Mouse (Mus musculus) hindbrain, embryonic 11.5 days (tissue): ENCODE data around the gene Ptprb. TPM values are rescaled to one million over a fixed set of nuclear protein-coding genes. Genes with fewer than 3 reads are reported as not detected.

ENCODE experiments used
- ATAC-seq: fragments of 200-750 bp; cut with Nextera tagmentation; 2 replicates; pipeline ENCODE4 v1.8.0; 2017; ENCODE audit warnings: mild to moderate bottlenecking, moderate TSS enrichment, moderate library complexity; ENCODE audit not compliant: low FRiP score
- DNase-seq: peaks from one replicate; pipeline ENCODE4 v3.0.0-alpha.2; 2015; ENCODE audit warnings: low spot score
- H3K27ac ChIP-seq: fragments of 300-500 bp; sonication (generic); 2 replicates; pipeline ENCODE4 v1.5.1; 2014; ENCODE audit warnings: mild to moderate bottlenecking, low read depth, low read length
- H3K27me3 ChIP-seq: fragments of 300-500 bp; sonication (generic); 2 replicates; pipeline ENCODE4 v1.6.1; 2014; ENCODE audit warnings: mild to moderate bottlenecking, low read length, moderate library complexity, mixed read lengths; ENCODE audit not compliant: control insufficient read depth, insufficient read depth
- H3K36me3 ChIP-seq: fragments of 300-500 bp; sonication (generic); 2 replicates; pipeline ENCODE4 v1.6.1; 2014; ENCODE audit warnings: mild to moderate bottlenecking, low read length, moderate library complexity, mixed read lengths; ENCODE audit not compliant: control insufficient read depth, insufficient read depth
- H3K4me1 ChIP-seq: fragments of 300-500 bp; sonication (generic); replicated peaks from 2 replicates; pipeline ENCODE4 v1.6.1; 2014; ENCODE audit warnings: low read length, mixed read lengths; ENCODE audit not compliant: control insufficient read depth, insufficient read depth
- H3K4me2 ChIP-seq: fragments of 300-500 bp; sonication (generic); replicated peaks from 2 replicates; pipeline ENCODE4 v1.6.1; 2014; ENCODE audit warnings: mild to moderate bottlenecking, low read depth, low read length
- H3K4me3 ChIP-seq: fragments of 300-500 bp; sonication (generic); 2 replicates; pipeline ENCODE4 v1.5.1; 2014; ENCODE audit warnings: low read depth, low read length
- H3K9ac ChIP-seq: fragments of 300-500 bp; sonication (generic); 2 replicates; pipeline ENCODE4 v1.6.1; 2014; ENCODE audit warnings: low read depth, low read length
- H3K9me3 ChIP-seq: fragments of 300-500 bp; sonication (generic); 2 replicates; pipeline ENCODE4 v1.6.1; 2016; ENCODE audit warnings: low read length; ENCODE audit not compliant: control insufficient read depth
- WGBS: fragments of 180-500 bp; shearing (Covaris S2); extraction: QIAGEN DNeasy Blood & Tissue Kit; methylation state at CpG from one replicate; pipeline ENCODE4 v1.1.7; 2014; 5-methylcytosine and 5-hydroxymethylcytosine counted together
- polyA plus RNA-seq: library from polyadenylated mRNA; unstranded; fragments of >200 nt; fragmentation: Nextera tagmentation; extraction: Ambion mirVana; gene quantifications from 2 replicates; pipeline ENCODE4 v1.2.1, GENCODE M21; 2014

Gene Ptprb
- polyA plus RNA-seq, 1 experiment from 2014 or later = 2.6 TPM

- no peak overlapping the region for H3K4me3 ChIP-seq
- H3K27me3 ChIP-seq = no peaks in the 10 kb centered on the region
- H3K9me3 ChIP-seq = no peaks in the 10 kb centered on the region
- 74% methylated on average over 5 of the region's 5 CpGs for WGBS
- ATAC-seq (no peak), DNase-seq (no peak)
- no peak overlapping the region for H3K4me2 ChIP-seq
- H3K4me1 ChIP-seq = no peaks in the 10 kb centered on the region
- H3K27ac ChIP-seq = no peak overlapping the region
- no peak overlapping the region for H3K9ac ChIP-seq
- no peaks in the 10 kb centered on the region for H3K36me3 ChIP-seq
Observed at GRCm38 (mm10) chr10:116261559-116261958, 13.8 kb upstream of the Ptprb start.

GRCm38 (mm10) chr10:116264521-116264920 lies 10.8 kb upstream of the Ptprb start:
- Histone ChIP-seq H3K9ac (no peak overlapping the region), H3K36me3 (no peaks in the 10 kb centered on the region), H3K27me3 (no peaks in the 10 kb centered on the region), H3K4me2 (no peak overlapping the region), H3K9me3 (no peaks in the 10 kb centered on the region), H3K4me1 (no peaks in the 10 kb centered on the region), H3K4me3 (no peak overlapping the region), H3K27ac (no peak overlapping the region)
- ATAC-seq = no peak
- 86% methylated on average over 11 of the region's 11 CpGs for WGBS
- no peak for DNase-seq

- Histone ChIP-seq H3K4me3 (no peak overlapping the region), H3K4me1 (no peaks in the 10 kb centered on the region), H3K27me3 (no peaks in the 10 kb centered on the region), H3K4me2 (no peak overlapping the region), H3K9ac (no peak overlapping the region), H3K27ac (no peak overlapping the region), H3K9me3 (no peaks in the 10 kb centered on the region), H3K36me3 (no peaks in the 10 kb centered on the region)
- ATAC-seq (no peak), DNase-seq (no peak)
- 75% methylated on average over 15 of the region's 15 CpGs for WGBS
Observed at GRCm38 (mm10) chr10:116266561-116267433, 8.5 kb upstream of the Ptprb start.

DNA sequence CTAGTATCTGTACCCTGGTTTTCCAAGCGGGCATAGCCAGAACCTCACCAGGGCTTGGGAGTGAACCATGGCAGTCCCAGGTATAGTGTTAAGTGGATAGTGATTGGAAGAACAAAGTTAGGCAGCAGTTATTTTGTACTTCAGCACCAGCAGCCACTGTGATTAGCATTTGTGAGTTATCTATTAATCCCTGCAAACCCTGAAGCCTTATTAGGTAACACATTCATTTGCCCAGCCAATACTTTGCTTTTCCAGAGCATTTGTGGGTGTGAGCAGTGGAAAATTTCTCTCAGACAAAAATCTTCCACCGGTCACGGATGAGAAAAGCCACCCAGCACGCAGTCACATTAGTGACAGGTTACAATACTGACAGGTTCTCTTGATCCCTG lies 7.9 kb upstream of the Ptprb start:
- Histone ChIP-seq H3K4me2 (no peak overlapping the region), H3K4me1 (no peaks in the 10 kb centered on the region), H3K9me3 (no peaks in the 10 kb centered on the region), H3K9ac (no peak overlapping the region), H3K27ac (no peak overlapping the region), H3K36me3 (no peaks in the 10 kb centered on the region), H3K4me3 (no peak overlapping the region), H3K27me3 (no peaks in the 10 kb centered on the region)
- no peak for DNase-seq
- WGBS = 83% methylated on average over 4 of the region's 4 CpGs
- ATAC-seq = no peak

DNA sequence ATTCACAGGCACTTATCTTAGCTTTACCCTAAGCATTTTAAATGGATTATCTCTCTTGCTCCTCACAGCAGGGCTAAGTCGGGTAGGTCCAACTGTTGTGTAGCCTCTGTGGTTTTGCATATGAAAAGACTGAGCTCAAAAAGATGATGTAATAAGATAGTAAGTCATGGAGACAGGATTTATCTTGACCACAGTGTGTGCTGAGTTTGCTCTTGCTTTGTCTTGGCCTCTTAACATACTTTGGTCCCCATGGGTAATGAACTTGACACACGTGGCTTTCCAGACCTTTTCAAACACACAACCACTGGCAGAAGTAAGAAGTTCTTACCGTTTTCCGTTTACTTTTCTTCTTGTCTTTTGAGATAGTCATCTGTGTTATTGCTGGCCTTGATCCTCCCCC lies 7.0 kb upstream of the Ptprb start:
- Histone ChIP-seq H3K4me3 (no peak overlapping the region), H3K4me1 (no peaks in the 10 kb centered on the region), H3K4me2 (no peak overlapping the region), H3K36me3 (no peaks in the 10 kb centered on the region), H3K27ac (no peak overlapping the region), H3K9ac (no peak overlapping the region), H3K9me3 (no peaks in the 10 kb centered on the region), H3K27me3 (no peaks in the 10 kb centered on the region)
- ATAC-seq (no peak), DNase-seq (no peak)
- WGBS = 71% methylated on average over 4 of the region's 4 CpGs

GRCm38 (mm10) chr10:116270646-116271469 lies 4.5 kb upstream of the Ptprb start:
- Histone ChIP-seq H3K9ac (no peak overlapping the region), H3K9me3 (no peaks in the 10 kb centered on the region), H3K27me3 (no peaks in the 10 kb centered on the region), H3K36me3 (no peaks in the 10 kb centered on the region), H3K27ac (no peak overlapping the region), H3K4me2 (no peak overlapping the region), H3K4me3 (no peak overlapping the region), H3K4me1 (no peaks in the 10 kb centered on the region)
- ATAC-seq (no peak), DNase-seq (no peak)
- 85% methylated on average over 12 of the region's 12 CpGs for WGBS

DNA sequence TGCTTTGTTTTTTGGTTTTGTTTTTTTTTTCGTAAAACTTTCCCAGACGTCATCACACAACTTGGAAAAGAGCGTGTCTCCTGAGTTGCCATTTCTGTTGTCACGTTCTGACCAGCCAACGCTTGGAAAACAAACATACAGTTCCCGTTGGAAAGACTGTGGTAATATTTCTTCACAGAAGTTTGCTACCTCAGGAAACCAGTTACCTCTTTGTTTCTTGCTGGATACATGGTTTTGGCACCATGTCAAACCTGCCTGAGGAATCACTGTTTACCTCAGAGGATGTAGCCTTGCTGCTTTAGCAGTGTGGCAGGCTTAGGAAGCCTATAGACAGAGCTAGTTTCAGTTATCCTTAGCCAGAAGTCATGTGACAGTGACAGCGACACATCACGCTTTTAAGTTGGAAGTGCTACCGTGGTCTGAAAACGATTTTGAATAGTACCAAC lies 3.8 kb upstream of the Ptprb start:
- Histone ChIP-seq H3K9ac (no peak overlapping the region), H3K36me3 (no peaks in the 10 kb centered on the region), H3K27me3 (no peaks in the 10 kb centered on the region), H3K4me3 (no peak overlapping the region), H3K4me1 (no peaks in the 10 kb centered on the region), H3K27ac (no peak overlapping the region), H3K4me2 (no peak overlapping the region), H3K9me3 (no peaks in the 10 kb centered on the region)
- DNase-seq (no peak), ATAC-seq (no peak)
- WGBS = 89% methylated on average over 10 of the region's 10 CpGs

- Histone ChIP-seq H3K4me1 (no peaks in the 10 kb centered on the region), H3K36me3 (no peaks in the 10 kb centered on the region), H3K9me3 (no peaks in the 10 kb centered on the region), H3K9ac (no peak overlapping the region), H3K27ac (no peak overlapping the region), H3K27me3 (no peaks in the 10 kb centered on the region), H3K4me2 (no peak overlapping the region), H3K4me3 (no peak overlapping the region)
- no peak for DNase-seq
- no peak for ATAC-seq
- 78% methylated on average over 3 of the region's 3 CpGs for WGBS
Observed at GRCm38 (mm10) chr10:116272156-116272555, 3.2 kb upstream of the Ptprb start.
